Mouse (Mus musculus) kidney, adult 2 months (tissue): Measurements from ENCODE around the gene Nphs2.

Source experiments
- CTCF ChIP-seq: fragments of 200-500 bp; conservative IDR thresholded peaks from 2 replicates; pipeline ENCODE4 v1.5.1; 2011; ENCODE audit warnings: low read depth, mild to moderate bottlenecking, control low read depth, low read length, moderate library complexity, mixed read lengths; ENCODE audit not compliant: insufficient read depth, insufficient read length
- POLR2A ChIP-seq: fragments of 200-500 bp; IDR thresholded peaks from one replicate; pipeline ENCODE4 v1.6.1; 2011; ENCODE audit warnings: low read depth, low read length, control low read depth

DNA sequence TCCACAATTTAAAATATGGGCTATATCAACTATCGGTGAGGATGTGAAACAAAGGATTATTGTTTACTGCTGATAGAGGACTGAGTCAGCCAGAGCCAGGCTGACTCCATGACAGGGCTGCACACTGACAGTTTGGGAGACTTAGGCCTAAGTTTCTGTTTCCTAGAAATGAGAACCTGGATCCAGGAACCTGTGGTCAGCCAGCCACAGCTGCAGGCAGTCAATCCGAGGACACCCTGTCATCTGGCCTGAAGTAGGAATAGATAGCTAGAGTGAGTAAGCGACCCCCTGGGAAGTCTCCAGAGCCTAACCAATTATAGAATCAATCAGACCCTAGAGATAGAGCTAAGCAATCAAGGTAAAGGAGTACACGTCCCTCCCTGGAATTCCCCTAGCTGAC is 33.9 kb downstream of the Nphs2 start:
- TF ChIP-seq POLR2A (no peak), CTCF (no peak)
